Mouse (Mus musculus) liver, postnatal 0 days (tissue): ENCODE data around the gene B020004J07Rik.

ENCODE experiments used
- CTCF ChIP-seq: sonication (generic); IDR thresholded peaks from 2 replicates; pipeline ENCODE4 v1.5.1; 2016; ENCODE audit warnings: antibody characterized with exemption, low read depth
- EP300 ChIP-seq: IDR thresholded peaks from 2 replicates; pipeline ENCODE4 v1.6.1; 2016; ENCODE audit warnings: antibody characterized with exemption, low read depth, mild to moderate bottlenecking

GRCm38 (mm10) chr4:101889377-101889776, 45.6 kb upstream of the B020004J07Rik start:
- TF ChIP-seq CTCF: no peak
- no peak for TF ChIP-seq EP300
